Mouse (Mus musculus): ENCODE measurements around the gene Hist2h3c2. TPM values are rescaled to one million over a fixed set of nuclear protein-coding genes. Genes with fewer than 3 reads are reported as not detected.

Gene Hist2h3c2
- polyA plus RNA-seq, 1 experiment = 4.5 TPM

GRCm38 (mm10) chr3:96263558-96264403 lies 24.9 kb upstream of the Hist2h3c2 start:
- 1% methylated on average over 27 of the region's 27 CpGs for WGBS
- Histone ChIP-seq H3K4me1 (ENCODE audit: control insufficient read depth, insufficient read depth, low read length) (peaks cover 6% of the 10 kb centered on the region; the same call in 1 of the 2 replicates), H3K27ac (ENCODE audit: insufficient read depth, low read length) (peak overlapping the region; percentile 86), H3K27me3 (ENCODE audit: control insufficient read depth, insufficient read depth, low read length) (no peaks in the 10 kb centered on the region), H3K4me3 (replicated peaks; ENCODE audit: insufficient read depth, low read depth, low read length) (peak overlapping the region; percentile 53)
- DNase-seq = peak in 1 of 2 experiments; percentile 70
- TF ChIP-seq POLR2A (IDR thresholded peaks at IDR 0.05; ENCODE audit: borderline replicate concordance, insufficient read depth, low read length) (no peak), CTCF (IDR thresholded peaks at IDR 0.05; ENCODE audit: borderline replicate concordance, insufficient read depth, low read depth, low read length) (no peak)

- Histone ChIP-seq H3K27ac (ENCODE audit: insufficient read depth, low read length) (peak within 1 kb of the TSS; percentile 91), H3K27me3 (ENCODE audit: control insufficient read depth, insufficient read depth, low read length) (no peaks in the 10 kb centered on the region), H3K4me1 (ENCODE audit: control insufficient read depth, insufficient read depth, low read length) (peaks cover 6% of the 10 kb centered on the region; the same call in 1 of the 2 replicates), H3K4me3 (replicated peaks; ENCODE audit: insufficient read depth, low read depth, low read length) (peak within 1 kb of the TSS; percentile 72)
- under 1% methylated on average over 40 of the region's 40 CpGs for WGBS
- TF ChIP-seq POLR2A (IDR thresholded peaks at IDR 0.05; ENCODE audit: borderline replicate concordance, insufficient read depth, low read length) (peak; percentile 100), CTCF (IDR thresholded peaks at IDR 0.05; ENCODE audit: borderline replicate concordance, insufficient read depth, low read depth, low read length) (no peak; the same call in 1 of the 2 replicates)
- DNase-seq = peak; percentile 98 to 99
These were observed 24.1 kb upstream of the Hist2h3c2 start, which contains the start of gene Hist2h4 for GRCm38 (mm10) chr3:96262979-96263550. TSS of gene Hist2h4 (minus strand) at chr3:96263311.

- peaks cover 3% of the 10 kb centered on the region; the same call in 1 of the 2 replicates for H3K4me1 ChIP-seq (ENCODE audit: control insufficient read depth, insufficient read depth, low read length)
- H3K27ac ChIP-seq (ENCODE audit: insufficient read depth, low read length) = peak overlapping the region; percentile 91
- H3K4me3 ChIP-seq (replicated peaks; ENCODE audit: insufficient read depth, low read depth, low read length) = peak overlapping the region; percentile 72
- TF ChIP-seq CTCF (IDR thresholded peaks at IDR 0.05; ENCODE audit: borderline replicate concordance, insufficient read depth, low read depth, low read length) (no peak), POLR2A (IDR thresholded peaks at IDR 0.05; ENCODE audit: borderline replicate concordance, insufficient read depth, low read length) (peak; percentile 80; the same call in 1 of the 2 replicates)
- peak; percentile 89 to 96 for DNase-seq
- WGBS = under 1% methylated on average over 19 of the region's 19 CpGs
- H3K27me3 ChIP-seq (ENCODE audit: control insufficient read depth, insufficient read depth, low read length) = no peaks in the 10 kb centered on the region
These were observed 23.4 kb upstream of the Hist2h3c2 start for GRCm38 (mm10) chr3:96262216-96262875.

GRCm38 (mm10) chr3:96261623-96262022 lies 22.7 kb upstream of the Hist2h3c2 start:
- peak in 1 of 2 experiments; percentile 23 for DNase-seq
- Histone ChIP-seq H3K4me3 (replicated peaks; ENCODE audit: insufficient read depth, low read depth, low read length) (peak overlapping the region; percentile 72), H3K27ac (ENCODE audit: insufficient read depth, low read length) (peak overlapping the region; percentile 75), H3K4me1 (ENCODE audit: control insufficient read depth, insufficient read depth, low read length) (peaks cover 3% of the 10 kb centered on the region; the same call in 1 of the 2 replicates), H3K27me3 (ENCODE audit: control insufficient read depth, insufficient read depth, low read length) (no peaks in the 10 kb centered on the region)
- WGBS = 32% methylated on average over 3 of the region's 3 CpGs
- no peak for TF ChIP-seq POLR2A (IDR thresholded peaks at IDR 0.05; ENCODE audit: borderline replicate concordance, insufficient read depth, low read length)
- no peak for TF ChIP-seq CTCF (IDR thresholded peaks at IDR 0.05; ENCODE audit: borderline replicate concordance, insufficient read depth, low read depth, low read length)

GRCm38 (mm10) chr3:96260220-96260619 lies 21.3 kb upstream of the Hist2h3c2 start:
- Histone ChIP-seq H3K4me3 (replicated peaks; ENCODE audit: insufficient read depth, low read depth, low read length) (no peak overlapping the region), H3K4me1 (ENCODE audit: control insufficient read depth, insufficient read depth, low read length) (peaks cover 3% of the 10 kb centered on the region; the same call in 1 of the 2 replicates), H3K27ac (ENCODE audit: insufficient read depth, low read length) (no peak overlapping the region), H3K27me3 (ENCODE audit: control insufficient read depth, insufficient read depth, low read length) (no peaks in the 10 kb centered on the region)
- DNase-seq = no peak
- no peak for TF ChIP-seq POLR2A (IDR thresholded peaks at IDR 0.05; ENCODE audit: borderline replicate concordance, insufficient read depth, low read length)
- no peak for TF ChIP-seq CTCF (IDR thresholded peaks at IDR 0.05; ENCODE audit: borderline replicate concordance, insufficient read depth, low read depth, low read length)
- WGBS = 75% methylated on average over 5 of the region's 5 CpGs

GRCm38 (mm10) chr3:96257190-96257589 lies 18.3 kb upstream of the Hist2h3c2 start:
- 91% methylated on average over 3 of the region's 3 CpGs for WGBS
- Histone ChIP-seq H3K4me3 (replicated peaks; ENCODE audit: insufficient read depth, low read depth, low read length) (no peak overlapping the region), H3K27ac (ENCODE audit: insufficient read depth, low read length) (no peak overlapping the region), H3K27me3 (ENCODE audit: control insufficient read depth, insufficient read depth, low read length) (no peaks in the 10 kb centered on the region), H3K4me1 (ENCODE audit: control insufficient read depth, insufficient read depth, low read length) (no peaks in the 10 kb centered on the region; the same call in 1 of the 2 replicates)
- no peak for TF ChIP-seq CTCF (IDR thresholded peaks at IDR 0.05; ENCODE audit: borderline replicate concordance, insufficient read depth, low read depth, low read length)
- no peak for TF ChIP-seq POLR2A (IDR thresholded peaks at IDR 0.05; ENCODE audit: borderline replicate concordance, insufficient read depth, low read length)
- DNase-seq = no peak

- Histone ChIP-seq H3K4me3 (replicated peaks; ENCODE audit: insufficient read depth, low read depth, low read length) (no peak overlapping the region), H3K27ac (ENCODE audit: insufficient read depth, low read length) (no peak overlapping the region), H3K27me3 (ENCODE audit: control insufficient read depth, insufficient read depth, low read length) (no peaks in the 10 kb centered on the region), H3K4me1 (ENCODE audit: control insufficient read depth, insufficient read depth, low read length) (no peaks in the 10 kb centered on the region; the same call in 1 of the 2 replicates)
- TF ChIP-seq POLR2A (IDR thresholded peaks at IDR 0.05; ENCODE audit: borderline replicate concordance, insufficient read depth, low read length) = no peak
- no peak for TF ChIP-seq CTCF (IDR thresholded peaks at IDR 0.05; ENCODE audit: borderline replicate concordance, insufficient read depth, low read depth, low read length)
- 86% methylated on average over 5 of the region's 5 CpGs for WGBS
- no peak for DNase-seq
These were observed 17.1 kb upstream of the Hist2h3c2 start for GRCm38 (mm10) chr3:96255926-96256593.

All from cerebellum, adult 2 months (tissue).